Mouse (Mus musculus): ENCODE results near the gene Arhgap6.

- TF ChIP-seq CTCF (IDR thresholded peaks at IDR 0.05; ENCODE audit: low read depth): no peak
- no peak for TF ChIP-seq EP300 (IDR thresholded peaks at IDR 0.05; ENCODE audit: low read depth)
Measured at GRCm38 (mm10) chrX:169075020-169075419, 280.1 kb downstream of the Arhgap6 start.
